Mouse (Mus musculus): Measurements from ENCODE around the gene Katnal1. TPM values are rescaled to one million over a fixed set of nuclear protein-coding genes. Genes with fewer than 3 reads are reported as not detected.

Katnal1 gene
- polyA plus RNA-seq, 1 experiment = 10.1 TPM

GRCm38 (mm10) chr5:148931301-148931700 is 2.2 kb upstream of the Katnal1 start:
- H3K4me3 ChIP-seq (replicated peaks; ENCODE audit: control insufficient read depth, low read depth, low read length) = no peak overlapping the region
- TF ChIP-seq CTCF (IDR thresholded peaks at IDR 0.05; ENCODE audit: control insufficient read depth, insufficient read depth, low read length) (no peak), POLR2A (IDR thresholded peaks at IDR 0.05; ENCODE audit: borderline replicate concordance, control insufficient read depth, low read depth, low read length) (no peak)
- 90% methylated on average over 1 of the region's 1 CpGs for WGBS
- H3K4me1 ChIP-seq (ENCODE audit: control insufficient read depth, insufficient read depth, low read length) = no peaks in the 10 kb centered on the region; the same call in 1 of the 2 replicates
- H3K27ac ChIP-seq (ENCODE audit: control insufficient read depth, insufficient read depth, low read depth, low read length, poor library complexity) = no peak overlapping the region

- peak; percentile 61; the same call in 1 of the 2 replicates for TF ChIP-seq POLR2A (IDR thresholded peaks at IDR 0.05; ENCODE audit: borderline replicate concordance, control insufficient read depth, low read depth, low read length)
- no peak for TF ChIP-seq CTCF (IDR thresholded peaks at IDR 0.05; ENCODE audit: control insufficient read depth, insufficient read depth, low read length)
- Histone ChIP-seq H3K4me1 (ENCODE audit: control insufficient read depth, insufficient read depth, low read length) (no peaks in the 10 kb centered on the region; the same call in 1 of the 2 replicates), H3K27ac (ENCODE audit: control insufficient read depth, insufficient read depth, low read depth, low read length, poor library complexity) (peak overlapping the region; percentile 88)
These were observed 571 bp downstream of the Katnal1 start for GRCm38 (mm10) chr5:148928382-148929115.

GRCm38 (mm10) chr5:148927717-148928223 is 1.4 kb downstream of the Katnal1 start:
- Histone ChIP-seq H3K27ac (ENCODE audit: control insufficient read depth, insufficient read depth, low read depth, low read length, poor library complexity) (no peak overlapping the region), H3K4me3 (replicated peaks; ENCODE audit: control insufficient read depth, low read depth, low read length) (peak overlapping the region; percentile 85), H3K4me1 (ENCODE audit: control insufficient read depth, insufficient read depth, low read length) (no peaks in the 10 kb centered on the region; the same call in 1 of the 2 replicates)
- WGBS = 40% methylated on average over 5 of the region's 5 CpGs
- TF ChIP-seq POLR2A (IDR thresholded peaks at IDR 0.05; ENCODE audit: borderline replicate concordance, control insufficient read depth, low read depth, low read length) (no peak), CTCF (IDR thresholded peaks at IDR 0.05; ENCODE audit: control insufficient read depth, insufficient read depth, low read length) (no peak)

More at GRCm38 (mm10) chr5:148928382-148929115, 571 bp downstream of the Katnal1 start:
- peak overlapping the region; percentile 85 for H3K4me3 ChIP-seq (replicated peaks; ENCODE audit: control insufficient read depth, low read depth, low read length)
- under 1% methylated on average over 69 of the region's 69 CpGs for WGBS

- TF ChIP-seq POLR2A (IDR thresholded peaks at IDR 0.05; ENCODE audit: borderline replicate concordance, control insufficient read depth, low read depth, low read length) (no peak), CTCF (IDR thresholded peaks at IDR 0.05; ENCODE audit: control insufficient read depth, insufficient read depth, low read length) (no peak)
- Histone ChIP-seq H3K4me3 (replicated peaks; ENCODE audit: control insufficient read depth, low read depth, low read length) (no peak overlapping the region), H3K27ac (ENCODE audit: control insufficient read depth, insufficient read depth, low read depth, low read length, poor library complexity) (no peak overlapping the region), H3K4me1 (ENCODE audit: control insufficient read depth, insufficient read depth, low read length) (no peaks in the 10 kb centered on the region; the same call in 1 of the 2 replicates)
- 94% methylated on average over 12 of the region's 12 CpGs for WGBS
These were observed 4.5 kb downstream of the Katnal1 start for GRCm38 (mm10) chr5:148924586-148924985.

- no peaks in the 10 kb centered on the region; the same call in 1 of the 2 replicates for H3K4me1 ChIP-seq (ENCODE audit: control insufficient read depth, insufficient read depth, low read length)
- 88% methylated on average over 9 of the region's 9 CpGs for WGBS
- no peak for TF ChIP-seq CTCF (IDR thresholded peaks at IDR 0.05; ENCODE audit: control insufficient read depth, insufficient read depth, low read length)
- no peak for TF ChIP-seq POLR2A (IDR thresholded peaks at IDR 0.05; ENCODE audit: borderline replicate concordance, control insufficient read depth, low read depth, low read length)
- H3K4me3 ChIP-seq (replicated peaks; ENCODE audit: control insufficient read depth, low read depth, low read length) = no peak overlapping the region
- no peak overlapping the region for H3K27ac ChIP-seq (ENCODE audit: control insufficient read depth, insufficient read depth, low read depth, low read length, poor library complexity)
These were observed 5.1 kb downstream of the Katnal1 start for GRCm38 (mm10) chr5:148924051-148924450.

- Histone ChIP-seq H3K27ac (ENCODE audit: control insufficient read depth, insufficient read depth, low read depth, low read length, poor library complexity) (no peak overlapping the region), H3K4me1 (ENCODE audit: control insufficient read depth, insufficient read depth, low read length) (no peaks in the 10 kb centered on the region; the same call in 1 of the 2 replicates), H3K4me3 (replicated peaks; ENCODE audit: control insufficient read depth, low read depth, low read length) (no peak overlapping the region)
- WGBS = 75% methylated on average over 10 of the region's 10 CpGs
- no peak for TF ChIP-seq POLR2A (IDR thresholded peaks at IDR 0.05; ENCODE audit: borderline replicate concordance, control insufficient read depth, low read depth, low read length)
- no peak for TF ChIP-seq CTCF (IDR thresholded peaks at IDR 0.05; ENCODE audit: control insufficient read depth, insufficient read depth, low read length)
These were observed 5.7 kb downstream of the Katnal1 start for GRCm38 (mm10) chr5:148923408-148923807.

- TF ChIP-seq POLR2A (IDR thresholded peaks at IDR 0.05; ENCODE audit: borderline replicate concordance, control insufficient read depth, low read depth, low read length) (no peak), CTCF (IDR thresholded peaks at IDR 0.05; ENCODE audit: control insufficient read depth, insufficient read depth, low read length) (no peak)
These were observed 6.3 kb downstream of the Katnal1 start for GRCm38 (mm10) chr5:148922773-148923172.

GRCm38 (mm10) chr5:148918049-148918448 is 11.1 kb downstream of the Katnal1 start:
- H3K4me3 ChIP-seq (replicated peaks; ENCODE audit: control insufficient read depth, low read depth, low read length) = no peak overlapping the region
- no peak for TF ChIP-seq CTCF (IDR thresholded peaks at IDR 0.05; ENCODE audit: control insufficient read depth, insufficient read depth, low read length)
- no peak for TF ChIP-seq POLR2A (IDR thresholded peaks at IDR 0.05; ENCODE audit: borderline replicate concordance, control insufficient read depth, low read depth, low read length)
- no peaks in the 10 kb centered on the region for H3K4me1 ChIP-seq (ENCODE audit: control insufficient read depth, insufficient read depth, low read length)
- H3K27ac ChIP-seq (ENCODE audit: control insufficient read depth, insufficient read depth, low read depth, low read length, poor library complexity) = no peak overlapping the region
- WGBS = 87% methylated on average over 5 of the region's 5 CpGs

More at GRCm38 (mm10) chr5:148922773-148923172, 6.3 kb downstream of the Katnal1 start:
- no peak overlapping the region for H3K27ac ChIP-seq (ENCODE audit: control insufficient read depth, insufficient read depth, low read depth, low read length, poor library complexity)
- no peak overlapping the region for H3K4me3 ChIP-seq (replicated peaks; ENCODE audit: control insufficient read depth, low read depth, low read length)
- 46% methylated on average over 5 of the region's 5 CpGs for WGBS
- H3K4me1 ChIP-seq (ENCODE audit: control insufficient read depth, insufficient read depth, low read length) = no peaks in the 10 kb centered on the region; the same call in 1 of the 2 replicates
